Mouse (Mus musculus) forebrain, postnatal 0 days (tissue): ENCODE results near the gene Cadps2. TPM values are rescaled to one million over a fixed set of nuclear protein-coding genes. Genes with fewer than 3 reads are reported as not detected.

Experiments used
- ATAC-seq: fragments of 200-750 bp; cut with Nextera tagmentation; 2 replicates; pipeline ENCODE4 v1.8.0; 2017; ENCODE audit warnings: mild to moderate bottlenecking, moderate library complexity
- DNase-seq: peaks from one replicate; pipeline ENCODE4 v3.0.0-alpha.2; 2015
- H3K27ac ChIP-seq: fragments of 300-500 bp; sonication (generic); 2 replicates; pipeline ENCODE4 v1.5.1; 2014; ENCODE audit warnings: low read depth, mild to moderate bottlenecking, antibody characterized with exemption, low read length, moderate library complexity, mixed read lengths
- H3K27me3 ChIP-seq: fragments of 300-500 bp; sonication (generic); 2 replicates; pipeline ENCODE4 v1.6.1; 2014; ENCODE audit warnings: mild to moderate bottlenecking, low read length, mixed read lengths; ENCODE audit not compliant: insufficient read depth
- H3K36me3 ChIP-seq: fragments of 300-500 bp; sonication (generic); 2 replicates; pipeline ENCODE4 v1.6.1; 2014; ENCODE audit warnings: mild to moderate bottlenecking, moderate library complexity; ENCODE audit not compliant: insufficient read depth
- H3K4me1 ChIP-seq: fragments of 300-500 bp; sonication (generic); 2 replicates; pipeline ENCODE4 v1.6.1; 2014; ENCODE audit warnings: antibody characterized with exemption; ENCODE audit not compliant: insufficient read depth
- H3K4me2 ChIP-seq: fragments of 300-500 bp; sonication (generic); 2 replicates; pipeline ENCODE4 v1.6.1; 2014; ENCODE audit warnings: low read depth, mild to moderate bottlenecking, moderate library complexity
- H3K4me3 ChIP-seq: fragments of 300-500 bp; sonication (generic); 2 replicates; pipeline ENCODE4 v1.5.1; 2014; ENCODE audit warnings: low read depth, low read length, mixed read lengths
- H3K9ac ChIP-seq: fragments of 300-500 bp; sonication (generic); 2 replicates; pipeline ENCODE4 v1.6.1; 2014; ENCODE audit warnings: mild to moderate bottlenecking
- H3K9me3 ChIP-seq: fragments of 300-500 bp; sonication (generic); 2 replicates; pipeline ENCODE4 v1.6.1; 2016; ENCODE audit warnings: low read length
- CTCF ChIP-seq: sonication (generic); IDR thresholded peaks from 2 replicates; pipeline ENCODE4 v1.5.1; 2016; ENCODE audit warnings: antibody characterized with exemption, control low read depth, low read depth
- WGBS: fragments of 180-500 bp; shearing (Covaris S2); extraction: QIAGEN DNeasy Blood & Tissue Kit; methylation state at CpG from one replicate; pipeline ENCODE4 v1.1.7; 2014; 5-methylcytosine and 5-hydroxymethylcytosine counted together
- polyA plus RNA-seq: library from polyadenylated mRNA; unstranded; fragments of >200 nt; fragmentation: Nextera tagmentation; extraction: Ambion mirVana; gene quantifications from 2 replicates; pipeline ENCODE4 v1.2.1, GENCODE M21; 2015
- total RNA-seq: library from RNA; depleted of rRNA; stranded (reverse); fragments of >200 nt; gene quantifications from 2 replicates; pipeline ENCODE4 v1.2.3, GENCODE M21; 2014

Cadps2 gene
- total and polyA plus RNA-seq, 2 experiments from 2014 or later = 7.0 to 24.8 TPM

GRCm38 (mm10) chr6:23647627-23648247, 191.5 kb downstream of the Cadps2 start:
- Histone ChIP-seq H3K27me3 (no peaks in the 10 kb centered on the region), H3K9ac (no peak overlapping the region), H3K4me3 (no peak overlapping the region), H3K4me1 (no peaks in the 10 kb centered on the region), H3K4me2 (no peak overlapping the region), H3K27ac (no peak overlapping the region), H3K9me3 (no peaks in the 10 kb centered on the region), H3K36me3 (no peaks in the 10 kb centered on the region)
- TF ChIP-seq CTCF = no peak
- no peak for ATAC-seq
- WGBS = 51% methylated on average over 7 of the region's 7 CpGs
- no peak for DNase-seq

GRCm38 (mm10) chr6:23637081-23637480, 202.1 kb downstream of the Cadps2 start:
- DNase-seq (peak; percentile 27), ATAC-seq (peak; percentile 36; the same call in 1 of the 2 replicates)
- WGBS = 51% methylated on average over 3 of the region's 3 CpGs

GRCm38 (mm10) chr6:23635208-23635607, 204.0 kb downstream of the Cadps2 start:
- no peak for TF ChIP-seq CTCF
- H3K27ac ChIP-seq = no peak overlapping the region
- H3K4me2 ChIP-seq = no peak overlapping the region
- WGBS = 88% methylated on average over 3 of the region's 3 CpGs
- no peak overlapping the region for H3K9ac ChIP-seq
- DNase-seq = no peak
- H3K9me3 ChIP-seq = no peaks in the 10 kb centered on the region
- no peaks in the 10 kb centered on the region for H3K4me1 ChIP-seq
- no peak for ATAC-seq
- no peaks in the 10 kb centered on the region for H3K36me3 ChIP-seq
- H3K27me3 ChIP-seq = no peaks in the 10 kb centered on the region
- H3K4me3 ChIP-seq = no peak overlapping the region

More at GRCm38 (mm10) chr6:23637081-23637480, 202.1 kb downstream of the Cadps2 start:
- Histone ChIP-seq H3K27me3 (no peaks in the 10 kb centered on the region), H3K4me1 (no peaks in the 10 kb centered on the region), H3K4me3 (no peak overlapping the region), H3K9me3 (no peaks in the 10 kb centered on the region), H3K9ac (no peak overlapping the region), H3K4me2 (no peak overlapping the region), H3K27ac (no peak overlapping the region), H3K36me3 (no peaks in the 10 kb centered on the region)
- TF ChIP-seq CTCF = no peak

- ATAC-seq (no peak), DNase-seq (no peak)
- no peaks in the 10 kb centered on the region for H3K4me1 ChIP-seq
- H3K9ac ChIP-seq = no peak overlapping the region
- H3K9me3 ChIP-seq = no peaks in the 10 kb centered on the region
- no peak overlapping the region for H3K27ac ChIP-seq
- no peak overlapping the region for H3K4me2 ChIP-seq
- TF ChIP-seq CTCF = no peak
- H3K36me3 ChIP-seq = no peaks in the 10 kb centered on the region
- WGBS = 85% methylated on average over 9 of the region's 9 CpGs
- no peaks in the 10 kb centered on the region for H3K27me3 ChIP-seq
- H3K4me3 ChIP-seq = no peak overlapping the region
These were observed 205.2 kb downstream of the Cadps2 start for GRCm38 (mm10) chr6:23634016-23634415.

- H3K36me3 ChIP-seq = no peaks in the 10 kb centered on the region
- no peak for ATAC-seq
- H3K9me3 ChIP-seq = no peaks in the 10 kb centered on the region
- TF ChIP-seq CTCF = no peak
- no peak overlapping the region for H3K9ac ChIP-seq
- H3K4me3 ChIP-seq = no peak overlapping the region
- H3K4me1 ChIP-seq = no peaks in the 10 kb centered on the region
- no peak for DNase-seq
- 16% methylated on average over 4 of the region's 4 CpGs for WGBS
- H3K4me2 ChIP-seq = no peak overlapping the region
- H3K27ac ChIP-seq = no peak overlapping the region
- no peaks in the 10 kb centered on the region for H3K27me3 ChIP-seq
These were observed 208.8 kb downstream of the Cadps2 start for GRCm38 (mm10) chr6:23630465-23630864.

- WGBS = 78% methylated on average over 2 of the region's 2 CpGs
- DNase-seq (no peak), ATAC-seq (no peak)
- no peak overlapping the region for H3K4me3 ChIP-seq
- no peak overlapping the region for H3K9ac ChIP-seq
- no peaks in the 10 kb centered on the region for H3K27me3 ChIP-seq
- H3K36me3 ChIP-seq = no peaks in the 10 kb centered on the region
- H3K27ac ChIP-seq = no peak overlapping the region
- TF ChIP-seq CTCF = no peak
- H3K9me3 ChIP-seq = no peaks in the 10 kb centered on the region
- H3K4me2 ChIP-seq = no peak overlapping the region
- no peaks in the 10 kb centered on the region for H3K4me1 ChIP-seq
These were observed 264.1 kb downstream of the Cadps2 start for GRCm38 (mm10) chr6:23575102-23575501.

- Histone ChIP-seq H3K9ac (no peak overlapping the region), H3K9me3 (no peaks in the 10 kb centered on the region), H3K27ac (no peak overlapping the region), H3K4me3 (no peak overlapping the region), H3K4me1 (no peaks in the 10 kb centered on the region), H3K36me3 (no peaks in the 10 kb centered on the region), H3K4me2 (no peak overlapping the region), H3K27me3 (no peaks in the 10 kb centered on the region)
- WGBS = 90% methylated on average over 4 of the region's 4 CpGs
- ATAC-seq (no peak), DNase-seq (no peak)
- TF ChIP-seq CTCF = no peak
These were observed 265.5 kb downstream of the Cadps2 start for GRCm38 (mm10) chr6:23573750-23574149.
